Mouse (Mus musculus): ENCODE data around the gene I830077J02Rik.

- TF ChIP-seq CTCF (IDR thresholded peaks at IDR 0.05; ENCODE audit: low read depth, low read length) (no peak), POLR2A (IDR thresholded peaks at IDR 0.05; ENCODE audit: borderline replicate concordance, low read depth, low read length) (no peak; the same call in 1 of the 2 replicates)
These were observed 26.6 kb upstream of the I830077J02Rik start, which contains the start of gene Wdr77 for GRCm38 (mm10) chr3:105958974-105959580.

Data from bone marrow macrophage, adult 2 months (primary cell).